Mouse (Mus musculus) MEL (cell line): ENCODE measurements around the gene Trp53tg5. TPM values are rescaled to one million over a fixed set of nuclear protein-coding genes. Genes with fewer than 3 reads are reported as not detected.

Experiments used
- DNase-seq: peaks from one replicate; pipeline ENCODE4 v3.0.0; 2011; ENCODE audit warnings: low read depth, low spot score
- H3K27ac ChIP-seq: 2 replicates; pipeline ENCODE4 v1.5.1; 2012; ENCODE audit warnings: low read depth, mild to moderate bottlenecking, control low read depth, low read length, moderate library complexity; ENCODE audit not compliant: control insufficient read depth
- H3K27me3 ChIP-seq, 2 experiments: fragments of 150-350 bp in 1 of 2; sonication (generic) in 1 of 2; 2 replicates each; pipeline ENCODE4 v1.6.1; 2012; ENCODE audit warnings: low read length in 2 of 2, mild to moderate bottlenecking in 2 of 2, improper control_type of control experiment in 1 of 2, moderate library complexity in 1 of 2; ENCODE audit not compliant: insufficient read depth in 2 of 2, control insufficient read depth in 1 of 2
- H3K36me3 ChIP-seq, 2 experiments: 2 replicates each; pipeline ENCODE4 v1.6.1; 2012 to 2014; ENCODE audit warnings: low read length in 2 of 2, improper control_type of control experiment in 1 of 2, inconsistent platforms in 1 of 2, mild to moderate bottlenecking in 1 of 2; ENCODE audit not compliant: insufficient read depth in 2 of 2, control insufficient read depth in 1 of 2
- H3K4me1 ChIP-seq, 2 experiments: fragments of 150-350 bp in 1 of 2; sonication (generic) in 1 of 2; 2 replicates each; pipeline ENCODE4 v1.6.1; 2012; ENCODE audit warnings: low read length in 2 of 2, improper control_type of control experiment in 1 of 2, mild to moderate bottlenecking in 1 of 2; ENCODE audit not compliant: insufficient read depth in 2 of 2, control insufficient read depth in 1 of 2
- H3K4me3 ChIP-seq, 2 experiments: fragments of 150-350 bp in 1 of 2; sonication (generic) in 1 of 2; 2 replicates each; pipeline ENCODE4 v1.5.1; 2012; ENCODE audit warnings: low read depth in 2 of 2, low read length in 2 of 2, mild to moderate bottlenecking in 2 of 2, moderate library complexity in 2 of 2, control low read depth in 1 of 2, improper control_type of control experiment in 1 of 2; ENCODE audit not compliant: control insufficient read depth in 1 of 2, insufficient read depth in 1 of 2
- H3K79me2 ChIP-seq: 2 replicates; pipeline ENCODE4 v1.6.1; 2012; ENCODE audit warnings: mild to moderate bottlenecking, low read length, moderate library complexity; ENCODE audit not compliant: control insufficient read depth, poor library complexity, insufficient read depth
- H3K9ac ChIP-seq: 2 replicates; pipeline ENCODE4 v1.6.1; 2012; ENCODE audit warnings: low read depth, mild to moderate bottlenecking, control low read depth, low read length, moderate library complexity; ENCODE audit not compliant: control insufficient read depth, poor library complexity, severe bottlenecking
- H3K9me3 ChIP-seq: fragments of 150-350 bp; sonication (generic); replicated peaks from 2 replicates; pipeline ENCODE4 v1.6.1; 2012; ENCODE audit warnings: mild to moderate bottlenecking, low read length, improper control_type of control experiment, moderate library complexity; ENCODE audit not compliant: insufficient read depth
- CHD1 ChIP-seq: IDR thresholded peaks from 2 replicates; pipeline ENCODE4 v1.6.1; 2012; ENCODE audit warnings: low read depth, mild to moderate bottlenecking, inconsistent platforms, low read length, improper control_type of control experiment
- CHD2 ChIP-seq: IDR thresholded peaks from 2 replicates; pipeline ENCODE4 v1.6.1; 2011; ENCODE audit warnings: low read length, improper control_type of control experiment
- CTCF ChIP-seq, 3 experiments: IDR thresholded peaks in 2 of 3; conservative IDR thresholded peaks in 1 of 3; 2 replicates each; pipeline ENCODE4 v1.5.1; 2011 to 2012; ENCODE audit warnings: low read length in 3 of 3, low read depth in 2 of 3, mild to moderate bottlenecking in 2 of 3, improper control_type of control experiment in 1 of 3, inconsistent platforms in 1 of 3, mixed read lengths in 1 of 3, moderate library complexity in 1 of 3; ENCODE audit not compliant: control insufficient read depth in 1 of 3, insufficient read depth in 1 of 3, poor library complexity in 1 of 3, severe bottlenecking in 1 of 3
- E2F4 ChIP-seq: IDR thresholded peaks from 2 replicates; pipeline ENCODE4 v1.6.1; 2011; ENCODE audit warnings: low read depth, low read length, improper control_type of control experiment, borderline replicate concordance
- ELF1 ChIP-seq: IDR thresholded peaks from 2 replicates; pipeline ENCODE4 v1.6.1; 2014; ENCODE audit warnings: low read depth, mild to moderate bottlenecking, inconsistent platforms, low read length, improper control_type of control experiment, moderate library complexity
- GATA1 ChIP-seq: IDR thresholded peaks from 2 replicates; pipeline ENCODE4 v1.6.1; 2011; ENCODE audit warnings: low read depth, low read length, improper control_type of control experiment
- HCFC1 ChIP-seq: IDR thresholded peaks from 2 replicates; pipeline ENCODE4 v1.6.1; 2012; ENCODE audit warnings: low read depth, mild to moderate bottlenecking, inconsistent platforms, low read length, improper control_type of control experiment, moderate library complexity
- JUND ChIP-seq: IDR thresholded peaks from 2 replicates; pipeline ENCODE4 v1.6.1; 2011; ENCODE audit warnings: low read depth, mild to moderate bottlenecking, improper control_type of control experiment, low read length
- MAFK ChIP-seq: IDR thresholded peaks from 2 replicates; pipeline ENCODE4 v1.6.1; 2011; ENCODE audit warnings: low read depth, mild to moderate bottlenecking, low read length, improper control_type of control experiment, borderline replicate concordance
- MAX ChIP-seq: IDR thresholded peaks from 2 replicates; pipeline ENCODE4 v1.6.1; 2011; ENCODE audit warnings: low read length, improper control_type of control experiment
- MAZ ChIP-seq: IDR thresholded peaks from 2 replicates; pipeline ENCODE4 v1.6.1; 2012; ENCODE audit warnings: low read depth, mild to moderate bottlenecking, inconsistent platforms, low read length, improper control_type of control experiment
- MEF2A ChIP-seq: IDR thresholded peaks from 2 replicates; pipeline ENCODE4 v1.6.1; 2014; ENCODE audit warnings: low read depth, mild to moderate bottlenecking, inconsistent platforms, low read length, improper control_type of control experiment; ENCODE audit not compliant: poor library complexity, insufficient replicate concordance, severe bottlenecking; ENCODE audit errors: extremely low read depth
- MXI1 ChIP-seq: IDR thresholded peaks from 2 replicates; pipeline ENCODE4 v1.6.1; 2011; ENCODE audit warnings: mild to moderate bottlenecking, low read depth, low read length, improper control_type of control experiment
- MYB ChIP-seq: IDR thresholded peaks from 2 replicates; pipeline ENCODE4 v1.6.1; 2011; ENCODE audit warnings: mild to moderate bottlenecking, low read depth, low read length, improper control_type of control experiment
- MYC ChIP-seq: IDR thresholded peaks from 2 replicates; pipeline ENCODE4 v1.6.1; 2011; ENCODE audit warnings: low read depth, mild to moderate bottlenecking, low read length, improper control_type of control experiment, moderate library complexity
- NELFE ChIP-seq: IDR thresholded peaks from 2 replicates; pipeline ENCODE4 v1.6.1; 2011; ENCODE audit warnings: low read depth, low read length, improper control_type of control experiment
- POLR2AphosphoS2 ChIP-seq: IDR thresholded peaks from 2 replicates; pipeline ENCODE4 v1.6.1; 2011; ENCODE audit warnings: low read length, improper control_type of control experiment
- POLR2AphosphoS5 ChIP-seq: IDR thresholded peaks from 2 replicates; pipeline ENCODE4 v1.6.1; 2012; ENCODE audit warnings: low read depth, borderline replicate concordance, mild to moderate bottlenecking, inconsistent platforms, low read length, moderate library complexity, mixed read lengths
- RCOR1 ChIP-seq: IDR thresholded peaks from 2 replicates; pipeline ENCODE4 v1.6.1; 2012; ENCODE audit warnings: low read depth, mild to moderate bottlenecking, inconsistent platforms, low read length, improper control_type of control experiment
- SIN3A ChIP-seq: IDR thresholded peaks from 2 replicates; pipeline ENCODE4 v1.6.1; 2012; ENCODE audit warnings: low read length, improper control_type of control experiment, inconsistent platforms
- SMC3 ChIP-seq: IDR thresholded peaks from 2 replicates; pipeline ENCODE4 v1.6.1; 2011; ENCODE audit warnings: low read depth, low read length, improper control_type of control experiment
- TAL1 ChIP-seq: IDR thresholded peaks from 2 replicates; pipeline ENCODE4 v1.6.1; 2012; ENCODE audit warnings: mild to moderate bottlenecking, inconsistent platforms, low read length, moderate library complexity, mixed read lengths
- UBTF ChIP-seq: IDR thresholded peaks from 2 replicates; pipeline ENCODE4 v1.6.1; 2012; ENCODE audit warnings: low read depth, mild to moderate bottlenecking, inconsistent platforms, low read length, improper control_type of control experiment, moderate library complexity, borderline replicate concordance; ENCODE audit not compliant: insufficient read depth
- USF2 ChIP-seq, 2 experiments: IDR thresholded peaks; 2 replicates each; pipeline ENCODE4 v1.6.1; 2011 to 2012; ENCODE audit warnings: improper control_type of control experiment in 2 of 2, low read length in 2 of 2, borderline replicate concordance in 1 of 2, inconsistent platforms in 1 of 2, low read depth in 1 of 2, mild to moderate bottlenecking in 1 of 2; ENCODE audit not compliant: insufficient read depth in 1 of 2
- ZKSCAN1 ChIP-seq: IDR thresholded peaks from 2 replicates; pipeline ENCODE4 v1.6.1; 2012; ENCODE audit warnings: low read depth, mild to moderate bottlenecking, inconsistent platforms, low read length, improper control_type of control experiment, moderate library complexity
- ZNF384 ChIP-seq: IDR thresholded peaks from 2 replicates; pipeline ENCODE4 v1.6.1; 2012; ENCODE audit warnings: low read depth, mild to moderate bottlenecking, inconsistent platforms, low read length, improper control_type of control experiment
- polyA plus RNA-seq, 2 experiments: library from polyadenylated mRNA; stranded (reverse) in 1 of 2; unstranded in 1 of 2; fragments of >175 nt in 1 of 2; fragments of >200 nt in 1 of 2; gene quantifications; 2 replicates each; pipeline versions ENCODE4 v1.2.1 to v1.2.4; 2012; ENCODE audit warnings: low replicate concordance in 2 of 2, low read depth in 1 of 2; ENCODE audit not compliant: insufficient read length in 2 of 2, insufficient read depth in 1 of 2, missing spikeins in 1 of 2
- total RNA-seq: library from RNA; depleted of rRNA; stranded (reverse); fragments of 300-350 nt; gene quantifications from 2 replicates; pipeline ENCODE4 v1.2.3, GENCODE M21; 2012

Trp53tg5 gene
- total and polyA plus RNA-seq, 3 experiments: 0.13 TPM; not detected in 2

GRCm38 (mm10) chr2:164424406-164424805, 49.1 kb downstream of the Trp53tg5 start:
- TF ChIP-seq NELFE (no peak), MEF2A (no peak), SMC3 (no peak), UBTF (no peak), SIN3A (no peak), USF2 (IDR thresholded peaks at IDR 0.05; ENCODE audit: borderline replicate concordance in 1 of 2, insufficient read depth in 1 of 2, low read depth in 1 of 2, low read length in 2 of 2) (no peak), ELF1 (no peak), ZKSCAN1 (no peak), CHD2 (no peak), TAL1 (no peak), MAX (no peak), POLR2AphosphoS2 (no peak), RCOR1 (no peak), MYB (no peak), MXI1 (no peak), MAZ (no peak), POLR2AphosphoS5 (no peak), CHD1 (no peak), JUND (no peak), MYC (no peak)
- TF ChIP-seq, all 39 proteins: peak for 0

GRCm38 (mm10) chr2:164423464-164423863, 50.1 kb downstream of the Trp53tg5 start:
- H3K9ac ChIP-seq: no peak overlapping the region
- no peak overlapping the region for H3K4me3 ChIP-seq
- H3K27me3 ChIP-seq: peaks cover 0 to 6% of the 10 kb centered on the region in 2 experiments; a peak in 3 of 4 replicates
- no peaks in the 10 kb centered on the region for H3K36me3 ChIP-seq
- TF ChIP-seq MAFK: no peak
- no peak for TF ChIP-seq CTCF (IDR thresholded peaks at IDR 0.05 in 2 of 3, conservative IDR thresholded peaks at IDR 0.05 in 1 of 3; ENCODE audit: control insufficient read depth in 1 of 3, insufficient read depth in 1 of 3, low read depth in 2 of 3, low read length in 3 of 3, poor library complexity in 1 of 3, severe bottlenecking in 1 of 3)
- no peak for TF ChIP-seq HCFC1
- TF ChIP-seq E2F4: no peak
- TF ChIP-seq POLR2AphosphoS2: no peak
- no peak for TF ChIP-seq ZKSCAN1
- no peak for TF ChIP-seq MYB
- no peak for TF ChIP-seq ZNF384
- no peak for TF ChIP-seq GATA1
- no peaks in the 10 kb centered on the region for H3K9me3 ChIP-seq
- no peak for DNase-seq
- no peak overlapping the region for H3K27ac ChIP-seq
- H3K79me2 ChIP-seq: no peaks in the 10 kb centered on the region
- no peaks in the 10 kb centered on the region for H3K4me1 ChIP-seq

More at GRCm38 (mm10) chr2:164424406-164424805, 49.1 kb downstream of the Trp53tg5 start:
- H3K27ac ChIP-seq: no peak overlapping the region
- H3K9ac ChIP-seq: no peak overlapping the region
- H3K4me1 ChIP-seq: no peaks in the 10 kb centered on the region
- no peaks in the 10 kb centered on the region for H3K79me2 ChIP-seq
- H3K4me3 ChIP-seq: no peak overlapping the region
- H3K36me3 ChIP-seq: no peaks in the 10 kb centered on the region
- no peak for DNase-seq
- H3K9me3 ChIP-seq: no peaks in the 10 kb centered on the region
- peaks cover 0 to 7% of the 10 kb centered on the region in 2 experiments; a peak in 3 of 4 replicates for H3K27me3 ChIP-seq
